Mouse (Mus musculus) hindbrain, embryonic 12.5 days (tissue): ENCODE measurements around the gene Wipf1. TPM values are rescaled to one million over a fixed set of nuclear protein-coding genes. Genes with fewer than 3 reads are reported as not detected.

ENCODE experiments used
- ATAC-seq: fragments of 200-750 bp; cut with Nextera tagmentation; 2 replicates; pipeline ENCODE4 v1.8.0; 2017; ENCODE audit warnings: moderate TSS enrichment; ENCODE audit not compliant: low FRiP score
- H3K27ac ChIP-seq: fragments of 300-500 bp; sonication (generic); 2 replicates; pipeline ENCODE4 v1.5.1; 2016; ENCODE audit warnings: mild to moderate bottlenecking
- H3K27me3 ChIP-seq: fragments of 300-500 bp; sonication (generic); 2 replicates; pipeline ENCODE4 v1.6.1; 2016; ENCODE audit warnings: mild to moderate bottlenecking
- H3K36me3 ChIP-seq: fragments of 300-500 bp; sonication (generic); 2 replicates; pipeline ENCODE4 v1.6.1; 2016; ENCODE audit warnings: mild to moderate bottlenecking
- H3K4me1 ChIP-seq: fragments of 300-500 bp; sonication (generic); 2 replicates; pipeline ENCODE4 v1.6.1; 2016
- H3K4me2 ChIP-seq: fragments of 300-500 bp; sonication (generic); replicated peaks from 2 replicates; pipeline ENCODE4 v1.6.1; 2016; ENCODE audit warnings: mild to moderate bottlenecking
- H3K4me3 ChIP-seq: fragments of 300-500 bp; sonication (generic); 2 replicates; pipeline ENCODE4 v1.5.1; 2016; ENCODE audit warnings: mild to moderate bottlenecking
- H3K9ac ChIP-seq: fragments of 300-500 bp; sonication (generic); 2 replicates; pipeline ENCODE4 v1.6.1; 2016; ENCODE audit warnings: mild to moderate bottlenecking, moderate library complexity
- H3K9me3 ChIP-seq: fragments of 300-500 bp; sonication (generic); replicated peaks from 2 replicates; pipeline ENCODE4 v1.6.1; 2016; ENCODE audit warnings: mild to moderate bottlenecking
- WGBS: fragments of 180-500 bp; shearing (Covaris S2); methylation state at CpG from one replicate; pipeline ENCODE4 v1.1.7; 2016; 5-methylcytosine and 5-hydroxymethylcytosine counted together
- polyA plus RNA-seq: library from polyadenylated mRNA; unstranded; fragments of >200 nt; fragmentation: Nextera tagmentation; extraction: Ambion mirVana; gene quantifications from 2 replicates; pipeline ENCODE4 v1.2.1, GENCODE M21; 2016

Gene Wipf1
- polyA plus RNA-seq, 1 experiment from 2014 or later, result 7.3 TPM

DNA sequence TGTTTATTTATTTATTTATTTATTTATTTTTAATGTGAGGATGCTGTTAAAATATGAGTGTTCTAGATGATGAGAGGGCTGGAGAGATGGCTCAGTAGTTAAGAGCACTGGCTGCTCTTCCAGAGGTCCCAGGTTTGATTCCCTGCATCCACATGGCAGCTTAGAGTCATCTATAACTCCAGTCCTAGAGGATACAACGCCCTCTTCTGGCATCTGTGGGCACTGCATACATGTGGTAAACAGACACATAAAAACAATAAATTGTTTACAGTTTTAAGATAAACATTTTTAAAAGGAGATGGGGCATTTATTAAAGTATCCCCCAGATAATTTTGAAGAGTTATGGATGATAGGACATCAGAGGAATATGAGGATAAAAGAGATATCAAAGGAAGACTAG lies 10.2 kb upstream of the Wipf1 start:
- ATAC-seq, result no peak
- Histone ChIP-seq H3K4me2 (no peak overlapping the region), H3K27me3 (peaks cover 5% of the 10 kb centered on the region; the same call in 1 of the 2 replicates), H3K4me1 (peaks cover 6% of the 10 kb centered on the region; the same call in 1 of the 2 replicates), H3K9ac (no peak overlapping the region), H3K4me3 (no peak overlapping the region), H3K36me3 (no peaks in the 10 kb centered on the region), H3K27ac (no peak overlapping the region), H3K9me3 (no peaks in the 10 kb centered on the region)
- 41% methylated on average over 1 of the region's 1 CpGs for WGBS

DNA sequence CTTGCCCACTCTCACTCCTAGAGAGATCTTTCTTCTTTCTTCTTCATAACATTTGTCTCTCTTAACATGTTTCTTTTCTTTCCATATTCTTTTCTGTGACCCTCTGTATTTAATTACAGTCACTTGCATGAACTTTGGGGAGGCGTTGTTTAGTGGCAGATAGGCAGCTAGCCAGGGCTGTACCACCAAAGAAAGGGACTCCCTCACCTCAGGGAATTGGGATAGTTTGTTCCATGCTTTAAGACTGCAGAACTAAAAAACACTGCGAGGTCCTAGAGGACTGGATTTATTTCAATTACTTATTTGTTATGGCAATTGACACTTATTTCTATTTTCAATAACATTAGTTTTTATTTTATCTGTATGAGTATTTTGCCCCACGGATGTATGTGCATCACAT lies 9.6 kb upstream of the Wipf1 start:
- ATAC-seq, result no peak
- Histone ChIP-seq H3K36me3 (no peaks in the 10 kb centered on the region), H3K4me2 (no peak overlapping the region), H3K9ac (no peak overlapping the region), H3K27ac (no peak overlapping the region), H3K9me3 (no peaks in the 10 kb centered on the region), H3K27me3 (peaks cover 3% of the 10 kb centered on the region; the same call in 1 of the 2 replicates), H3K4me1 (peaks cover 6% of the 10 kb centered on the region; the same call in 1 of the 2 replicates), H3K4me3 (no peak overlapping the region)
- 88% methylated on average over 3 of the region's 3 CpGs for WGBS

DNA sequence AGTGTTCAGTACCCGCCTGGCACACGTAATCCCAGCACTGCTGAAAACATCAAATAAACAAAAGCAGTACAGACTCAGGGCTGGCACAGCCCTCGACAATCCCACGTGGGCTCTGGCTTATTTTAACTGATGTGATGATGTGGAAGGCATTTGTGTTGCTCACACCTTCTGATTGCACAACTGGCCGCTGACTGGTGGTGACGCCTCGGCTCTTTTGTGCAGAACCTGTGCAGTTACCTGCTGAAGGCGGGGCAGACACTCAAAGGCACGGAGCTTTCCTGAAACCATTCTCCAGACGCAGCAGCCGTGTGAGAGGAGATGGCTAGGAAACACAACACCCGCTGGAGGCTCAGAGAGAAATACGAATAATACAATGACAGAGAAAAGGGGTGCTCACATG lies 9.1 kb upstream of the Wipf1 start:
- H3K4me1 ChIP-seq, result peaks cover 6% of the 10 kb centered on the region; the same call in 1 of the 2 replicates
- H3K27me3 ChIP-seq, result no peaks in the 10 kb centered on the region; the same call in 1 of the 2 replicates
- no peaks in the 10 kb centered on the region for H3K36me3 ChIP-seq
- ATAC-seq, result no peak
- no peak overlapping the region for H3K4me3 ChIP-seq
- H3K27ac ChIP-seq, result no peak overlapping the region
- WGBS, result 82% methylated on average over 13 of the region's 13 CpGs
- no peaks in the 10 kb centered on the region for H3K9me3 ChIP-seq
- H3K4me2 ChIP-seq, result no peak overlapping the region
- no peak overlapping the region for H3K9ac ChIP-seq

DNA sequence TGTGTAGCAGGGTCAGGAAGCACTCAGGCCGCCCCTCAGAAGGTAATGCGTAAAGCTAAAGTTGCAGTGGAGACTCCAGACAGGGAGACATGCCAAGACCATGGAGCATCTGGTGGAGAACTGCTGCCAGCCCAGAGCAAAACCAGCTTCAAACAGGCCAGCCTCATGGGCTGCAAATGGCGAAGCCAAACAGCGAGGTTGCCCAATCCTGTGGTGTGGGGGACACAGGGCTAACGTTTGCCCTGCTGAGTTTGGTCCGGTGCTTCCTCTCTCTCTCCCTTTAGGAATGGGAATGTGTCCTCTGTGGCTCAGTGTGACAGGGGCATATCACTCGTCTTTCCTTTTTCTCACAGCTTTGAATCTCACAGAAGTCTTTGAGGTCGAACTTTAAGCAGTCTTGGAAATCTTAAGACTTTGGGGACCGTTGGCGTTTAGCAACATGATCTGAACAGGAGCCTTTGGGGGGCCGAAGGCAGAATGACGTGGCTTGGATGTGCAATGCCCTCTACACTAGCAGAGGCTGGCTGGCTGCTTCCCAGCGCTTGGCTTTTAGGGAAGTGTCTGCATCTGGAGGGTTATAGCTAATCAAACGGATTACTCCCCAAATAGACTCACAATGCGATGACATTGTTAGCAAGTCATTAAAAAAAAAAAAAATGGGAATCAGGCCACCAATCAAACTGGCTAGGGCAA lies 6.7 kb upstream of the Wipf1 start:
- no peaks in the 10 kb centered on the region for H3K9me3 ChIP-seq
- ATAC-seq, result no peak
- H3K36me3 ChIP-seq, result no peaks in the 10 kb centered on the region
- 78% methylated on average over 15 of the region's 15 CpGs for WGBS
- H3K27ac ChIP-seq, result no peak overlapping the region
- no peak overlapping the region for H3K4me2 ChIP-seq
- no peak overlapping the region for H3K9ac ChIP-seq
- H3K4me1 ChIP-seq, result peaks cover 6% of the 10 kb centered on the region; the same call in 1 of the 2 replicates
- no peak overlapping the region for H3K4me3 ChIP-seq
- H3K27me3 ChIP-seq, result no peaks in the 10 kb centered on the region; the same call in 1 of the 2 replicates

DNA sequence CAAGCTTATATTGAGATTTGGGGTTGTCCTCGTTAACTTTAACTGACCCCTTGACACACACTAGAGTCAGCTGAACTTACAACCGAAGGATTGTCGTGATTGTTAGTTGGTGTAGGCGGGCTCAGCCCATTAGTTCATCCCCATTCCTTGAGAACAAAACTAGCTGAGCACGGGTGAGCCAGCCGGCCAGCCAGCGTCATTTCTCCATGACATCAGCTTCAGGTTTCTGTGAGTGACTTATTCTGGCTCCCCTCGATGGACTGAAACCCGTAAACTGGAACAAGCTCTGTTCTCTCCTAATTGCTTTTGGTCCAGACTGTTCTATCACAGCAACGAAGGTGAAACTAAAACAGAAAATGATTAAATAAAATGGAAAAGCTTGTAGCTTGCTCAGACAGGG lies 5.2 kb upstream of the Wipf1 start:
- Histone ChIP-seq H3K27me3 (no peaks in the 10 kb centered on the region), H3K27ac (no peak overlapping the region), H3K9ac (no peak overlapping the region), H3K4me3 (no peak overlapping the region), H3K9me3 (no peaks in the 10 kb centered on the region), H3K4me2 (no peak overlapping the region), H3K4me1 (0 out of 2 replicates have a peak, but pooled peaks cover under 1% of the 10 kb centered on the region), H3K36me3 (no peaks in the 10 kb centered on the region)
- 84% methylated on average over 10 of the region's 10 CpGs for WGBS
- no peak for ATAC-seq

DNA sequence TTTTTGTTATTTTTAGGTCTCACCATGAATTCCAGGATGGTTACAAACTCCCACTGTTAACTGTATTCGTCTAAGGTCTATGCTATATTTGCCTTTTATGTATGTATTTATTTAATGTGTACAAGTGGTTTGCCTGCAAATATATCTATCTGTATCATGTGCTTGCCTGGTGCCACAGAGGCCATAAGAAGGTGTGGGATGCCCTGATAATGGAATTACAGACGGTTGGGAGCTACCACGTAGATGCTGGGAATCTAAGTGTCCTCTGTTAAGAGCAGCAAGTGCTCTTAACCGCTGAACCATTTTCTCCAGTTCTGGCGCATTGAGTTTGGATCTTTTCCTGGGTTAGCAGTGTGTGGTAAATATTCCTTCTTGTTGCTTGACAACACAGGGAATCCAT lies 953 bp upstream of the Wipf1 start:
- Histone ChIP-seq H3K4me1 (peaks cover 14% of the 10 kb centered on the region), H3K27ac (no peak overlapping the region), H3K9me3 (no peaks in the 10 kb centered on the region), H3K4me3 (no peak overlapping the region), H3K4me2 (no peak overlapping the region), H3K36me3 (no peaks in the 10 kb centered on the region), H3K27me3 (no peaks in the 10 kb centered on the region), H3K9ac (no peak overlapping the region)
- no peak for ATAC-seq
- WGBS, result 73% methylated on average over 5 of the region's 5 CpGs

DNA sequence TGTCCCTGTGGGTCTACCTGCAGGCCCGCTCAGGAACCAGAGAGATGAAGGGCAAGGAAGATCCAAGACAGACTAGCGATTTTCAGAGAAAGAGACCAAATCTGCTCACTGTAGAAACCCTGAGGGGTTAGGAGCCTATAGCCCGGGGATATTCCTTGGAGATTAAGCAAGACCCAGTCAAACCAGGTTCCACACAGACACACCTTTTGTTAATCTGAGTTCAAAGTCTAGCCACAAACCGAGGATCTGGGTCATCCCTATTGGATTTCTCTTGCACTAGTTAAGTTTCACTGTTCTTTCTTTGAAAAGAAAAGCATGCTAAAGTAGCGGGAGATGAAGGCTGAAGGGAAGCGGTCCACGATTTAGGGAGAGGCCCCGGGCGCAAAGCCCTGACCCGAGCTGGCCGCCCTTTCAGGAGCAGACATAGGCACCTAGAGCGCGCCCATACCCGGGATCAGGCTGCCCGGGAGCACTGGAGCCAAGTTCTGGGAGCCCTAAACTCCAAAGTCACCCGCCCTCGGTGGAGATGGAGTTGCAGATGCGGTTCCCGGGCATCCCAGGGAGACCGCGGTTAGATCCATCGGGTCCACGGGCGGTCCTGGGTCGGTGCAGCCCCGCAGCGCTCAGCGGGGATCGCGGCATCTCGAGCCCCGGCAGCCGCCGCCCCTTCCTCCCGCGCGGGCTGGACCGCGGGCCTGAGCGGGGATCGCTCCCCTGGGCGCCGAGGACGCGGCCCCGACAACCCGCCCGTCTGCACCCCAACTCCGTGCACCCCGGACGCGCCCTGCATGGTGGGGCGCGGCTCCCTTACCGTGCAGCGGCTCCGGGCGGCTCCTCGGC lies 798 bp downstream of the Wipf1 start:
- Histone ChIP-seq H3K9me3 (no peaks in the 10 kb centered on the region), H3K9ac (peak overlapping the region; percentile 71), H3K4me3 (peak overlapping the region; percentile 65), H3K36me3 (no peaks in the 10 kb centered on the region), H3K27ac (peak overlapping the region; percentile 66; the same call in 1 of the 2 replicates), H3K27me3 (no peaks in the 10 kb centered on the region), H3K4me1 (peaks cover 14% of the 10 kb centered on the region), H3K4me2 (peak overlapping the region; percentile 69)
- WGBS, result 2% methylated on average over 58 of the region's 59 CpGs
- peak; percentile 82 for ATAC-seq

DNA sequence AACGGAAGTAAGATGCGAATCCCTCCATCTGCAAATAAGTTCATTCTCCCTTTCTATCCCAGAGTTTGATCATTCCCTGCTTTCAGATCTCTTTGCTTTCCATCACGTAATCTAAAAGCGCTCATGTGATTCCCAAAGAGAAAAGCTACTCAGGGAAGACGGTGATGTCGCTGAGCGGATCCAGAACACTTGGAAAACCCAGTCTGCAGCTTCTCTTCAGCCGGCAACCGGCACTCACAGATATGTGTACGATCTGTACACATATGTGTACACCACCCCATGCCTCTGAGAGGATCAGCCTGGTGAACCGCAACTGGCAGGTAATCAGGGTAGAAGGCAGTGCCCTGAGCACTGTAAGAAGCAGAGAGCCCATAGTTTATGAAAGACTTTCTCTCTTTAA lies 1.6 kb downstream of the Wipf1 start:
- ATAC-seq, result no peak
- H3K4me3 ChIP-seq, result peak overlapping the region; percentile 65; the same call in 1 of the 2 replicates
- H3K36me3 ChIP-seq, result no peaks in the 10 kb centered on the region
- no peaks in the 10 kb centered on the region for H3K27me3 ChIP-seq
- H3K27ac ChIP-seq, result no peak overlapping the region
- peaks cover 18% of the 10 kb centered on the region for H3K4me1 ChIP-seq
- peak overlapping the region; percentile 69 for H3K4me2 ChIP-seq
- H3K9ac ChIP-seq, result no peak overlapping the region
- no peaks in the 10 kb centered on the region for H3K9me3 ChIP-seq
- WGBS, result 84% methylated on average over 11 of the region's 11 CpGs

DNA sequence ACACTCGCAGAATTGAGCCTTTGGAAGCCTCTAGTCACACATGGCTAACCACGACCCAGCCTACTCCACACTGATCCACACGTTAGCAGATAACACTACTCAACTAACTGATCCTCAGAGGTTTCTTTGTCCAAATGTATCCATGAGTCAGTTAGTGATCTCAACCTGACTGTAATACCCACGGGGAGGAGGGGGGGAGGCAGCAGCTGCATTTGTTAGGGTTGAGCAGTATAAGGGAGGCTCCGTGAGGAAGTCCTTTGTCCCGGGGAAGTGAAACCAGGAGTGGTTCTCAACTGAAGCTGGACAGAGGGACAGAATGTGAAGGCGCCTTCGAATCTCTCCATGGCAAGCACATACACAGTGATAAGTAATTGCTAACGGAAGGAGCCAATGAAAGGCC lies 2.8 kb downstream of the Wipf1 start:
- Histone ChIP-seq H3K4me1 (peaks cover 27% of the 10 kb centered on the region), H3K9ac (no peak overlapping the region), H3K27me3 (no peaks in the 10 kb centered on the region), H3K4me2 (no peak overlapping the region), H3K4me3 (no peak overlapping the region), H3K9me3 (no peaks in the 10 kb centered on the region), H3K36me3 (no peaks in the 10 kb centered on the region), H3K27ac (no peak overlapping the region)
- ATAC-seq, result no peak
- WGBS, result 76% methylated on average over 9 of the region's 9 CpGs

DNA sequence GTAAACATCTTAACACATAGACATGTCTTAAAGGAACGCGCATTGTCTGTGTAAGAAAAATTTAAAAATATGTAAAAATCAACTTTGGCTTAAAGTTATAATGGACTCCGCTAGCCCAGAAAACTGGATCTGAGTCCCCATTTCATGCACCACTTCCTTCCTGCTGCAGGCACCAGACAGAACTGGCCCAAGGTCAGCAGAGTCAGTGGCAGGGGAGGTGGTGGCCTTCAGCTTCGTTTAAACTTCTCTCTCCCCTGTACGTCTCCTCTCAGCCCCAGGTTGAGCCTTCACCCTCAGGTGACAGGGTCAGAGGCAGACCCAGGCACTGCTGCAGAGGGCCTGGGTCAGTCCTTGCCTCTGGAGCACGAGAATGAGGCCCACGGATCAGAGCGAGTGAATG lies 6.6 kb downstream of the Wipf1 start:
- Histone ChIP-seq H3K4me1 (peaks cover 22% of the 10 kb centered on the region), H3K27me3 (no peaks in the 10 kb centered on the region), H3K4me2 (no peak overlapping the region), H3K9me3 (no peaks in the 10 kb centered on the region), H3K9ac (no peak overlapping the region), H3K27ac (no peak overlapping the region), H3K4me3 (no peak overlapping the region), H3K36me3 (no peaks in the 10 kb centered on the region)
- WGBS, result 72% methylated on average over 8 of the region's 8 CpGs
- no peak for ATAC-seq

DNA sequence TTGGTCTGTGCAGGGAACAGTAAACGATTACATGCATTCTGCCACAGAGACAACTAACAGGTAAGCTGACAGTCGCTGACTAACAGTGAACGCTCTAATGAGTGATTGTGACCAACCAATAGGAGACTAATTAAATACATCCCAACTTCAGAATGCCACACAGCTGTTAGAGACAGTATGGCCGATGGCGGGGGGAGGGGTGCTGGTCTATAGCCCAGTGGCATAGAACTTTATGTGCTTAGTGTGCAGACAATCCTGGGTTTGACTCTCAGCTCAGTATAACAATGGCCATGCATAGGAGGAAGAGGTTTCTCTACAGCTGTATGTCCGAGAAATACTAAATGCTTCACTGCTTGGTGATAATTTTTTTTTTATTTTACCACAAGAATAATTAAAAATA lies 7.2 kb downstream of the Wipf1 start:
- peaks cover 22% of the 10 kb centered on the region for H3K4me1 ChIP-seq
- 63% methylated on average over 6 of the region's 6 CpGs for WGBS
- ATAC-seq, result no peak

DNA sequence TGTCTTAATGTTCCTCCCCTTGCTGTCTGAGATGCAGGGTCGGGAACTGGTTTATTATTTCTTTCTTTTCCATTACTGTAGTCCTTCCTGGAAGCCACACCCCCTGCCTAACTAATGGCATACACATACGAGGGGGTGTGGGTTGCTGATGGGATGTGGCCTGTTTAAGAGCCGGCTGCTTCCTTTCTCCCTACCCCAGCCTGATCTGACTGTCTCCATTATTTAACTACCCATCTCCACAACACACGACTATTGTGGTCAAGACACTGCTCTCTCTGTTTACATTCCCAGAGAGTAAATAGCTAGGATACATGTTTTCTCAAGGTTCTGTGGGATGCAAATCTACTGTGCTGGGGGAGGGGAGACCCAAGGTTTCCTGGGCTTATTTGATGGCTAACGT lies 7.8 kb downstream of the Wipf1 start:
- no peaks in the 10 kb centered on the region for H3K27me3 ChIP-seq

More for the DNA sequence above, 7.2 kb downstream of the Wipf1 start:
- Histone ChIP-seq H3K4me2 (no peak overlapping the region), H3K27ac (no peak overlapping the region), H3K27me3 (no peaks in the 10 kb centered on the region), H3K9me3 (no peaks in the 10 kb centered on the region), H3K36me3 (no peaks in the 10 kb centered on the region), H3K4me3 (no peak overlapping the region), H3K9ac (no peak overlapping the region)

More for the DNA sequence above, 7.8 kb downstream of the Wipf1 start:
- Histone ChIP-seq H3K27ac (no peak overlapping the region), H3K36me3 (no peaks in the 10 kb centered on the region), H3K4me2 (no peak overlapping the region), H3K9me3 (no peaks in the 10 kb centered on the region), H3K9ac (0 out of 2 replicates have a peak overlapping the region, but pooled peaks have one; percentile 13), H3K4me1 (peaks cover 18% of the 10 kb centered on the region), H3K4me3 (no peak overlapping the region)
- ATAC-seq, result no peak
- WGBS, result 27% methylated on average over 5 of the region's 5 CpGs
